Mouse (Mus musculus): ENCODE data around the gene Hs3st1.
"Not testable (repeated sequence)": the region's sequence is repeated elsewhere in the genome, so short reads cannot be mapped to it uniquely, and the experiment has no call there.

Hs3st1 gene

GRCm38 (mm10) chr5:39755375-39755774 is at the start of gene Hs3st1:
Gene Hs3st1, minus strand, starts transcription at chr5:39755475.
- DNase-seq = not testable (repeated sequence)

DNA sequence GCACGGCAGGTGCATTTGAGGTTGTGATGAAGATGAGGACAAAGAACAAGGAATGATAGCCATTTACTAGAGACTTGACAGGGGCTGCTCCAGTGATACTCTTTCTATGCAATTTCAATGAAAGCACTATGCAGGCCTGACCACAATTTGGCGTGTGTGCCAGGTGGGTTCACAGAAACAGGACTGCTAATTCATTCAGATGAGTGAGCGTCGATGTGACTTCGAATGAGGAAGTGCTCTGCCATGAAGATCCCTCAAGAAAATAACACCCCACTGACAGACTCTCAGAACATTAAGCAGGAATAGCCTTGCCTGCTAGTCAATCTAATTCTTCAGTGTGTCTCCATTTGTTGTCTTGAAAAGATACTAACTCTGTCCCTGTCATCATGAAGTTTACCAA is 49.4 kb upstream of the Hs3st1 start:
- no peak for DNase-seq

DNA sequence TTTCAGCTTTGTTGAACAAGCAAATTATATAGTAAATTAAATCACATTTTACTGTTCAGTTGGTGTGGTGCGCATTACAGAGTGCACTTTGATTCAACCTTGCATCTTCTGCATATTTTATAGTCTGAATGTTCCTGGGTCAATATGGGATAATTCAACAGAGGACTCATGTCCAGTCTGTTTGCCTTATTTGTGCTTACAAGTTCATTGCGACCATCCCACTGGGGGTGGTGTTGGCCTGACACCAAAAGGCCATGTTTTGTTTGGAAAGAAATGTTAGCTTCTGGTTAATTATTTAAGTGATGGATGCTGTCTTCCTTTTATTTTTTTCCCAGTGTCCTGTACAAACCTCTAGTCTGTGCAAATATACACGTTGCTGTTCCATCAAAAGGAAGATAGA is 48.7 kb upstream of the Hs3st1 start:
- DNase-seq = peak; percentile 54 to 60

- peak in 1 of 2 experiments; percentile 1 for DNase-seq
Measured at GRCm38 (mm10) chr5:39803457-39803856, 48.2 kb upstream of the Hs3st1 start.

GRCm38 (mm10) chr5:39802110-39802509 is 46.8 kb upstream of the Hs3st1 start:
- DNase-seq = no peak

DNA sequence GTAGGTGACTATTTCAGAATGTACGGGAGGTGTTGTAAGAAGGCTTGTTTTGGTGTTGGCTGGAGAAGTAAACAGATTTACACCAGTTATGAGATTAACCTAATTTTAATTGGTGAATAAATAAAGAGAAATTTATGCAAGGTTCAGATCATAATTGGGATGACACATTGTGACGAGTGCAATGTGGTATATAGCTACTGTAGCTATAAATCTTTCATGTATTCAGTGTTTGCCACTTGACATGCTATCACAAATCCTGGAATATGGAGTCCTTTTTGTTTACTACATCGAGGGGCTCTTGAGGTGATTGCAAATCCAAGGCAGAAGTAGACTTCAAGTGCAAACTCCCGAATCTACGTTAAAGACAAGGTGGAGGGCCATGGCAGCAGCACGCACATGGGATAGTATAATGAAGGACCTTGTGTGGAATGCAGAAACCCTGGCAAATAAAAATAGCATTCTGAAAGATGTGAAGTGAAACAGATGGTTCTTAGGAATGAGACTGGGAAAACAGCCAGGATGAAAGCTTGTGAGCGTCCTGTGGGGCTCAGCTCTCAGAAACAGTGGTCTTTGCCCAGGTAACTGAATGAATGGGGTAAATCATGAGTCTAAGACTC is 21.9 kb upstream of the Hs3st1 start:
- peak; percentile 1 to 9 for DNase-seq

GRCm38 (mm10) chr5:39771680-39772348 is 16.5 kb upstream of the Hs3st1 start:
- no peak for DNase-seq

GRCm38 (mm10) chr5:39761682-39762456 is 6.6 kb upstream of the Hs3st1 start:
- no peak for DNase-seq

GRCm38 (mm10) chr5:39758890-39759475 is 3.7 kb upstream of the Hs3st1 start:
- no peak for DNase-seq

- DNase-seq = no peak
Measured at GRCm38 (mm10) chr5:39736843-39737242, 18.4 kb downstream of the Hs3st1 start.

DNA sequence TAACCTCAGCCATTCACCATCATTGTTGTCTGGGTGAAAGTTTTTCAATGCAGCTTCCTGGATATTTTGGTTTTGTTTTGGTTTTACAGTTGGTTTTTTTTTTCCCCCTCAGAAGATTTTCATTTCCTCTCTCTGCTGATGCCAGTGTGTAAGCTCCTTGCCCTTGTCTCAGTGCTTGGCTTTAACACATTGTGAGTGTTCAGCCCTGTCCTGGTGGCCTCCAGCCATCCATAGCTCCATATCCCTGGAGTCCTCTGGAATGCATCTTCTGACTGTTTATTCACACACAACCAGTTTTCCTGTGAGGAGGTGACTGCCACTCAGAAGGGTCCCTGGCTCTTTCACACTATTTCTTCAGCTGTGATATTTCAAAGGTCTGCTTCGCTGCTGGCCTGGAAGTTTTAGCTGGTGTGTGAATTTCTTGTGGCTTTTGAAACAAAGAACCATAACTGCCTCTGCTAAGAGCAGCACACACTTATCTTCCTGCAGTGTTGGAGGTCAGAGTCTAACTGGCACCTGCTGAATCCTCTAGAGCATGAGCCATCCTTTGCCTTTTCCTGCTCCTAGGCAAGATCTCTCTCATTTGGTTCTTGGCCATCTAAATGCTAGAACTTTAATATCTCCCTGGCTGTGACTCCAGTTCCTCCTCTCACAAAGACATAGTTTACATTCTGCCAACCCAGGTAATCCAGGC is 21.4 kb downstream of the Hs3st1 start:
- DNase-seq = no peak

- DNase-seq = no peak
Measured at GRCm38 (mm10) chr5:39733013-39733749, 22.1 kb downstream of the Hs3st1 start.

- peak in 1 of 2 experiments; percentile 10 for DNase-seq
Measured at GRCm38 (mm10) chr5:39715694-39716550, 39.4 kb downstream of the Hs3st1 start.

- DNase-seq = peak; percentile 1 to 29
Measured at GRCm38 (mm10) chr5:39715193-39715592, 40.1 kb downstream of the Hs3st1 start.

GRCm38 (mm10) chr5:39705539-39705938 is 49.7 kb downstream of the Hs3st1 start:
- no peak for DNase-seq

GRCm38 (mm10) chr5:39660826-39661225 is 94.4 kb downstream of the Hs3st1 start:
- DNase-seq = no peak

DNA sequence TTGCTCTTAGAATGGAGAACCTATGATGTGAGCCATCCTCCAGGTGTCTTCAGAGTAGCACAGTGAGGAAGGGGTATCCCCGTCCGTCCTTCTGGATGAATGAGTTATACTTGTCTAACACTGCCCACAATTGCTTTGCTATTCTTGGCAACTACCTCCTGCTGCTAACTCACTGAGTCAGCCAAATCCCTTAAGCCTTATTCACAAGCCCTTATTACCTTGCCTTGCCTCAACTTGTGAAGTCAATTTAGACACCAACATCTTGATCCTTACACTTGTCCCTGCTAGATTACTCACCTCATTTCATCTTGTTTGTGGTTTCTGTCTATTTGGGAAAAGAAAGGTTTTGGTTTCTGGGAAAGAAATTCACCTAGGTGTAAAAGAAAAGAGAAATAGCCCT is 95.9 kb downstream of the Hs3st1 start:
- no peak for DNase-seq

DNA sequence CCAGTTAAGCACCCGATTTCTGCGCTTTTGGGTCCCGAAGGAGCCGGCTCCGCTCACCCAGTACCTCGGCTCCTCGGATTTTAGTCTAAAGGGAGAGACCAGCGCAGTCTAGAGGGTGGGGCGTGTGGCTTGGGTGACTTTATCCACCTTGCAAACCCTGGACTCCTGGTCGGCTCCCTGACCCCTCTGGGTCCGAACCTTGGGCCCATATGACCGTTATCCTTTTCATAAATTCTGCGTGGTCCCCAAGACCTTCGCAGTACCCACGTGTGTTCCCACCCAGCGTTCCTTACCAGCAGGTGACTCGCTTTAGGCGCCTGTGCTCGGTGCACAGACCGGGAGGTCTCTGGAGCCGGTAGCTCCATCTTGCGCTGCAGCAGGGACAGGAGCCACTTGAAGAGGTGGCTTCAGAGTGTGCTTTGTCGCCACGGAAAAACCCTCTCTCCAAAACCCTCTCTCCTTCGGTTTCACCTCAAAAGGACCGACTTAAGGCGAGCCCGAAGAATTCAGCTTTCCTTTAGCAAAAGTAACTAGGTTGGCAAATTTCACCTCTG is 110.4 kb downstream of the Hs3st1 start:
- peak; percentile 37 to 51 for DNase-seq

DNA sequence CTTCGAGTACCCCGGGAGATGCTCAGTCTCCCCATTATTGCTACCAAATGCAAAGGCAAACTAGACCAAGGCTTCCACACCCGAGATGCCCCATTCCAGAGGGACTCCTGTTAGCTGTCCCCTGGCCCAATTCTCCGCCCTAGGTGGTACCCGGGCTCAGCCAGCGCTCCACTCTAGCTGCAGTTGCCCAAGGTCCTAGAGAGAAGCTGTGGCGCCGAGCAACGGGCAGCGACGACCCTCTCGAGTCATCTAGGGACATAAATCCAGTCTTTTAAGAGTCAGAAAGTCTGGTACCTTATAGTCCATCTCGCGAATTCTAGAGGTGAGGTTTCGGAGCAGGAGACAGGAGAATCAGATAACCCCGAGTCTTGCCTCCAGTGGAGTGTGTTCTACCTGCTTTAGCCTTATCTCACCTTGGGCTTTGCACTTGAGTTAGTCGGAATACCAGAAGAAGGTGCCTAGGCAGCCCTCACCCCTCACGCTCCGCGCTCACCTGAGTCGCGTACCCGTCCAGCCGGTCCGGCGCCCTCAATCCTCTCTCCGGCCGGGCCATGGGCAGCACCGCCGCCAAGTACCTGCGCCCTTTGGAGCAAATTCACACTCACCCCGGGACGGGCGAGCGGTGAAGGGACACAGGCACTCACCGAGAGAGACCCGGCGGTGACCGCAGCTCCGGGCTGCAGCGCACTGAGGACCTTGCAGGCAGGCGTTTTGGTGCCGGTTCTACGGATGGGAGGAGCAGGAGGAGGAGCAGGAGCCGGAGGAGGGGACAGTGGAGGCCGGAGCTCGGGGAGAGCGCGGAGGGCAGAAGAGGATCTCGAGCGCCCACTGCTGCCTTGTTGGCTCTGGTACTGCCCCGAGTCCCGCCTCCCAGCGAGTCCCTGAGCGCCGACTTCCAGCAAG is 111.1 kb downstream of the Hs3st1 start:
- peak; percentile 89 to 93 for DNase-seq

Measured in kidney, postnatal 4 days (tissue).